Mouse (Mus musculus) erythroblast, adult 5-6 weeks (primary cell): Measurements from ENCODE around the gene Cwc27. TPM values are rescaled to one million over a fixed set of nuclear protein-coding genes. Genes with fewer than 3 reads are reported as not detected.

Experiments used
- ATAC-seq: replicated peaks from 2 replicates; pipeline ENCODE4 v1.8.0; 2016; ENCODE audit warnings: moderate number of reproducible peaks, mild to moderate bottlenecking, moderate TSS enrichment, inconsistent platforms; ENCODE audit not compliant: poor library complexity, low FRiP score, severe bottlenecking
- total RNA-seq, 2 experiments: library from RNA; stranded (forward) in 1 of 2; stranded (reverse) in 1 of 2; fragments of 150-400 nt in 1 of 2; fragments of 200-764, 138-1000 nt in 1 of 2; gene quantifications; 2 replicates each; pipeline versions ENCODE4 v1.2.3 to v1.2.4; 2015 to 2017; ENCODE audit warnings: low replicate concordance in 2 of 2

Gene Cwc27
- total RNA-seq, 2 experiments from 2014 or later = 9.0 to 14.7 TPM

GRCm38 (mm10) chr13:104619503-104620288 is 197.2 kb downstream of the Cwc27 start:
- no peak for ATAC-seq

DNA sequence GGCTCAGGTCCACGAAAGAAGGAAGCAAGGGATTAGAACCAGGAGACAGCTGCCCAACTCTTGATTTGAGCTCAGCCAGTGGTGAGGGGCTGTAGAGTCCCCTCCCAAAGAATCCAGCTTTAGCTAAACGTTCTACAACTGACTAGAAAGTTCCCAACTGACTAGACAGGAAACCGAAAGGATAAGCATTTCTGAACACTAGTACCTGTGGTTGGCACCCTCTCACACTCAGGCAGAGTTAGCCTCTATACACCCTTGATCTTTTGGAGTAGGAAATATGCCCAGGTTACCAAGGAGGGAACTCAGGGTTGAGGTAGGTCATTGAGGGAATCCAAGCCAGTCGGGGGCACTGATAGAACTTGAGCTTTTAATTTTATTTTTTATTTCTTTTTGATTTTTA is 199.7 kb downstream of the Cwc27 start:
- ATAC-seq = no peak

- ATAC-seq = no peak
Observed at GRCm38 (mm10) chr13:104615999-104616810, 200.7 kb downstream of the Cwc27 start.

- no peak for ATAC-seq
Observed at GRCm38 (mm10) chr13:104615111-104615510, 201.8 kb downstream of the Cwc27 start.

- ATAC-seq = no peak
Observed at GRCm38 (mm10) chr13:104611296-104611695, 205.6 kb downstream of the Cwc27 start.

DNA sequence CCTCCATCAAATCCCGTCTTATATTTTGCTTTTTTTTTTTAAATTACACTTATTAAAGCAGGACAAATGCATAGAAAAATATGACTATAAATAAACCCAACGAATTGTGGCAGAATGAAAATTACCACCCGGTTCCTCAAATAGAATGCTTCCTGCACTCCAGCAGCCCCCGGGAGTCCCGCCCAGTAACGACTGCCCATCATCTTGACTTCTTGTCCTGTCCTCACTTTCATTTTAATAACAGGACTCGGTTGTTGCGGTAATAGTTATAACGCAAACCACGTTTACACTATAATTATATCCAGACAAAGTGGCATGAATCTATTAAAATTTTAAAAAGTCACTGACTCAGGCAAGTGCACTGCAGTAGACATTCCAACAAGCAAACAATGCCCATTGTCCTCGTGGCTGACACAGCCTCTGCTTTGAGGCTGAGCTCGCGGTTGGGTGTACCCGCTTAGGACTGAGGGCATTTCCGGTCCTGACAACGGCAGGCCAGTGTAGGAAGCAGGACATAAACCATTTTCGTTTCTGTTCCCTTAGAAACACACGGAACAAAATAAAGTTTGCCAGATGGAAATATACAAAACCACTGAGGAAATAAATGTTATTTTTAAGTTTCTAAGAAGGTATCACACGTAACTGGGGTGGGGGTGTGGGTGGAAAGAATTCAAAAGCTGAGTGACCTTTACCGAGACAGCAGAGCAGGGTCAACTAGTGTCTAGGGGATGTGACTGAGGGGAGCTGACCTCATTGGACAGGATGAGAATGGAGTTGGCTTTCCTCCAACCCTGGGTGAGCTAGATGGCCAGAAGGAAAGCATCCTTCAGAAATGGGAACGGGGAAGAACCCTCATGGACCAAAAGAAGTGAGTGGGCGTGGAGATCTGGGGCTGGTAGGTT is 206.5 kb downstream of the Cwc27 start:
- no peak for ATAC-seq

- no peak for ATAC-seq
Observed at GRCm38 (mm10) chr13:104608516-104608915, 208.4 kb downstream of the Cwc27 start.

DNA sequence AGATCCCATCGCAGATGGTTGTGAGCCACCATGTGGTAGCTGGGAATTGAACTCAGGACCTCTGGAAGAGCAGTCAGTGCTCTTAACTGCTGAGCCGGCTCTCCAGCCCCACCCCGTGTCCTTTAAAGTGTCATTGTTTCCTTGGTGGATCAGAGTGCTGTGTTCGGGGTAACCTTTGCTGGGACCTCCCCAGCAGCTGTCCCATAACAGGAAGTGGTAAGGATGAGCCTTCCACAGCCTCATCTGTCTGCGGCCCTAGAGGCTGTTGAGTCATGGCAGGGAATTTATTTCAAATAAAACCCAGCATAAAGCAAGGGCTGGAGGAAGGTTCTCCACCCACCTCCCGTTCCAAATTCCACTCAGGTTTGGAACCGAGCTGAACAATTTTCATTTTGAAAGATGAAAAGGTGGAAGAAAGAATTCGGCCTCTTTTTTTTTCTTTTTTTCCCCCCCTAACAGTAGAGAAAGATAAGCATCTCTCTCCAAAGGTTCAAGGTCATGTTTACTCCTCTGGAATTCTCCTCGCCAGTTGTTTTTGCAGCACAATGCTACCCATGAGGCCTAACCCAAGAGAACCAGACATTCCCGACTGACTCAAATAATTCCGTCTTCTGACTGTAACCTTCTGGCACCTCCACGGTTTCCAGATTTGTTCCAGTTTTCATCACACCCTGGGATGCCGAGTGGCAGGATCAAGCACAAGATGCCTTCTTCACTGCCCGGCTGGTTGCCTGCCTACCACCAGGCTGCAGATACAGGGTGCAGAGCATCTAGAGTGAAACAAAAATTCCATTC is 210.0 kb downstream of the Cwc27 start:
- no peak for ATAC-seq

DNA sequence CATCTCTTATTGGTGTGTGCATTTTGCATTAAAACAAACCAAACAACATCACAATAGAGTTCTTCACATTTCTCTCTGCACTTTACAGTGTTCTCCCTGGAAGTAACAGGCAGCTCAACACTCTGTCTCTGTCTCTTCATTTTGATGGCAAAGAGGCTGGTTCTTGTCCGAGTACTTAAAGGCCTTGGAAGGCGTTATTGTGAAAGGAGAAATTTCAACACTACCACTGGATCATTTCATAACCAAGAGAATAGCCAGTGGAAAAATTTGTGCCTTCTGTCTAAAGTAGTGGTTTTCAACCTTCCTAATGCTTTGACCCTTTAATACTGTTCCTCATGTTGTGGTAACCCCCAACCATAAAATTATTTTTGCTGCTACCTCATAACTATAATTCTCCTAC is 211.8 kb downstream of the Cwc27 start:
- ATAC-seq = no peak

- no peak for ATAC-seq
Observed at GRCm38 (mm10) chr13:104602197-104602596, 214.7 kb downstream of the Cwc27 start.

DNA sequence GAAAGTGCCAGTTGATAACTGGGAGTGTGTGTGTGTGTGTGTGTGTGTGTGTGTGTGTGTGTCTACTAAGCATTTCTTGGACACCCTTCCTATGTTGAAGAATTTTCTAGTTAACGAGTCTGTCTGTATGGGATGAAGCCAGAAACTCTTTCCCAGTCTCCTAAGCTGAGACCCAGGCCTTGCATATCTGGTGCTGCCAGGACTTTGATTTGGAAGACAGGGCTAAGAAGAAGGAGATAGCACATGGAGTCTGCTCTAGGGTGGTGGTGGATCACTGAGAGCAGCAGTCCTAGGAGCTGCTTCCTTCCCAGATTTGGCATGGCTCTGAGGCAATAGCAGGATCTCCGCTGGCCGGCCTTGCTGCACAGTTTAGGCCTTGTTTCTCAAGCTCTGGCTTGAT is 215.2 kb downstream of the Cwc27 start:
- ATAC-seq = no peak

DNA sequence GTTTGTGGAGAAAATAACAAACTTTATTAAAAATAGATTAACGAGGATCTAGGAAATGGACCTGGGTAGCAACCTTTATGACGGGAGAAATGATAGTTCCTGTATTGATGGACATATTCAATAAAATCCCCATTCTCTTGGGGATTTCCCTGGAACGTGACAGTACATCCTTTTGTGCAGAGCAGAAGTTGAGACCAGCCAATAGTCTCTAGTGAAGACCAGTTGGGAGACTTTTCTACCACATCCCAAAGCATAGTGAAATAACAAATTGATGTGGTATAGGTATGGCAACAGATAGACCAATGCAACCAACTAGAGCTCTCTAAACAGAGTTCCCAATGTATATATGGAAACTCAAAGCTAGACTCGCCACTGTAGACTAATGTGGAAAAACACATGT is 220.7 kb downstream of the Cwc27 start:
- ATAC-seq = no peak

DNA sequence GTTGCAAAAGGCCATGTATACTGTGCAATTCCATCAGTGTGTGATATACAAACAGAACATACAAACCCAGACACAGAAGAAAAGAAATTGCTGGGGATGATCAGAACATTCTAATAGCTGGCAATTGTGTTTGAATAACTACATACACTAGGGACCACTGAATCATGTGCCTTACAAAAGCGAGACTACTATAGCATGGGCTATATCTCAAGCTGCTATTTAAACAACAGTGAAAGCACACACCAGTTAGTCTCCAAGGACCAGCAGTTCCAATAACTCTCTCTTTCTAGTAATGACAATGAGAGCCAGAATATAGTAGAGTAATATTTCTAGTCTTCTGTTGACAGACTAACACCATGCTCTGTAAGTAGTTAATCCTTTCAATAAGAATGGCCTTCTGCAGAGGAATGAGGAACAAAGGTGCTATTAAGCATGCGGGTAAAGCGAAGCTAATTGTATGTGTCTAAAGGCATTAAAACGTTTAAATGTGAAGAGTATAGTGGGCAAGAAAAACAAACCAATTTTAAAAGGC is 222.1 kb downstream of the Cwc27 start:
- no peak for ATAC-seq

DNA sequence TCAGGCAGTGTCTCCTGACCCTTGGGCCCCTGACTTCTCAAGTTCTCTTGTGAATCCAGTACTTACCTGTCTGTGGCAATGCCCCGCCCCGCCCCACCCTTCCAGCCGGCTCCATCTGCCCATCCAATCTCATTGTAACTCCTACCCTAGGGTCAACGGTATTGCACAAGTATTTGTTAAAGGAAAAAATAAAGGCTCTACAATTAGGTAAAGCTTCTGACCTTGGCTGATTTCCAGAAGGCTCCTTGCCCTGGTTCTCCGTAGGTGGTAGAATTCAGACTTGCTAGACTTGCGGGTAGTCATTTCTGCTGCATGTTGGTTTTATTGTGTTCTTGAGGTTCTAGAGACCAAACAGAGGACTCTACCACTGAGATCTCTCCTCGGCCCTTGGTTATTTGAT is 226.0 kb downstream of the Cwc27 start:
- no peak for ATAC-seq

GRCm38 (mm10) chr13:104590097-104590607 is 226.8 kb downstream of the Cwc27 start:
- ATAC-seq = no peak

GRCm38 (mm10) chr13:104588383-104588782 is 228.6 kb downstream of the Cwc27 start:
- ATAC-seq = no peak
